19 mouse cellular contexts compared by ENCODE assay signal in genomic region chr11:107401839-107402590, GRCm38 (mm10).
DNase-seq lines count a peak whose midpoint lies in the region; ATAC-seq and TF ChIP-seq lines count a peak whose summit lies in the region.
"Had no signal": no experiment of that assay in that cellular context is flagged by ENCODE, and none has a peak within 500 bp of the region (broad histone marks: within the 10 kb centered on the region; RNA-seq: fewer than 3 reads in every experiment).

No protein-coding gene starts in this region.

- no peaks in the 10 kb centered on the region for H3K27me3 ChIP-seq in forebrain, postnatal 0 days (ENCODE audit: insufficient read depth, low read length)
- H3K27me3 ChIP-seq in forebrain, embryonic 11.5 days (ENCODE audit: control insufficient read depth, insufficient read depth, low read length), result no peaks in the 10 kb centered on the region
- H3K27me3 ChIP-seq in kidney, embryonic 15.5 days, result no peaks in the 10 kb centered on the region
- H3K27me3 ChIP-seq in kidney, embryonic 16.5 days (ENCODE audit: insufficient read depth, low read length), result no peaks in the 10 kb centered on the region
- H3K27me3 ChIP-seq in midbrain, postnatal 0 days (ENCODE audit: insufficient read depth, low read length), result no peaks in the 10 kb centered on the region
- no peaks in the 10 kb centered on the region for H3K27me3 ChIP-seq in midbrain, embryonic 11.5 days (ENCODE audit: control insufficient read depth, insufficient read depth, low read length)

- no peak for ATAC-seq in forebrain, postnatal 0 days
- no peak for ATAC-seq in forebrain, embryonic 11.5 days (replicated peaks; ENCODE audit: low FRiP score)
- ATAC-seq in kidney, embryonic 15.5 days (replicated peaks; ENCODE audit: low FRiP score), result no peak
- no peak for ATAC-seq in kidney, embryonic 16.5 days (ENCODE audit: low FRiP score, low TSS enrichment)
- no peak for ATAC-seq in midbrain, postnatal 0 days (ENCODE audit: low FRiP score)
- no peak for ATAC-seq in midbrain, embryonic 11.5 days (ENCODE audit: low FRiP score)

- TF ChIP-seq CTCF in forebrain, postnatal 0 days (IDR thresholded peaks at IDR 0.05; ENCODE audit: low read depth), result peak; percentile 26
- peak; percentile 46 for TF ChIP-seq CTCF in midbrain, postnatal 0 days (IDR thresholded peaks at IDR 0.05)

- H3K36me3 ChIP-seq in forebrain, postnatal 0 days (ENCODE audit: insufficient read depth), result no peaks in the 10 kb centered on the region
- H3K36me3 ChIP-seq in forebrain, embryonic 11.5 days (ENCODE audit: control insufficient read depth, insufficient read depth, low read length), result no peaks in the 10 kb centered on the region
- no peaks in the 10 kb centered on the region for H3K36me3 ChIP-seq in kidney, embryonic 15.5 days
- H3K36me3 ChIP-seq in kidney, embryonic 16.5 days (ENCODE audit: insufficient read depth, low read length), result no peaks in the 10 kb centered on the region
- no peaks in the 10 kb centered on the region for H3K36me3 ChIP-seq in midbrain, postnatal 0 days (ENCODE audit: insufficient read depth, low read length)
- no peaks in the 10 kb centered on the region for H3K36me3 ChIP-seq in midbrain, embryonic 11.5 days (ENCODE audit: control insufficient read depth, insufficient read depth, low read length)
- H3K36me3 ChIP-seq: forebrain, embryonic 10.5 days; hindbrain, embryonic 10.5 days; midbrain, embryonic 10.5 days had no signal

- 96% methylated on average over 5 of the region's 5 CpGs for WGBS in forebrain, postnatal 0 days
- WGBS in forebrain, embryonic 11.5 days, result 96% methylated on average over 5 of the region's 5 CpGs
- 92% methylated on average over 5 of the region's 5 CpGs for WGBS in kidney, embryonic 15.5 days
- WGBS in kidney, embryonic 16.5 days, result 89% methylated on average over 5 of the region's 5 CpGs
- 95% methylated on average over 5 of the region's 5 CpGs for WGBS in midbrain, postnatal 0 days
- 95% methylated on average over 5 of the region's 5 CpGs for WGBS in midbrain, embryonic 11.5 days

- no peak for DNase-seq in forebrain, postnatal 0 days
- no peak for DNase-seq in forebrain, embryonic 11.5 days (ENCODE audit: low spot score)
- no peak for DNase-seq in midbrain, postnatal 0 days (ENCODE audit: low spot score)
- DNase-seq in midbrain, embryonic 11.5 days (ENCODE audit: low spot score, missing footprints), result no peak
- no peak for DNase-seq in embryo, embryonic 9.5 days (ENCODE audit: extremely low spot score)
- DNase-seq in layer of hippocampus, adult 9-10 months (ENCODE audit: low spot score), result no peak
- DNase-seq: adrenal gland, postnatal 25 days; cerebellum, adult 11 months; cerebellum, postnatal 14 days; heart, adult 18-20 months; lung, adult 18-20 months; lung, postnatal 36 days; retina, postnatal 1 day; right cerebral cortex, postnatal 4 days had no signal

- no peak overlapping the region for H3K9ac ChIP-seq in forebrain, postnatal 0 days
- no peak overlapping the region for H3K9ac ChIP-seq in forebrain, embryonic 11.5 days (ENCODE audit: low read length)
- no peak overlapping the region for H3K9ac ChIP-seq in kidney, embryonic 15.5 days
- H3K9ac ChIP-seq in kidney, embryonic 16.5 days (replicated peaks; ENCODE audit: low read length), result no peak overlapping the region
- no peak overlapping the region for H3K9ac ChIP-seq in midbrain, postnatal 0 days (replicated peaks; ENCODE audit: low read length, poor library complexity, severe bottlenecking)
- H3K9ac ChIP-seq in midbrain, embryonic 11.5 days (ENCODE audit: low read length), result no peak overlapping the region

- H3K9me3 ChIP-seq in forebrain, postnatal 0 days (ENCODE audit: low read length), result no peaks in the 10 kb centered on the region
- no peaks in the 10 kb centered on the region; the same call in 1 of the 2 replicates for H3K9me3 ChIP-seq in forebrain, embryonic 11.5 days (ENCODE audit: control insufficient read depth, low read length)
- H3K9me3 ChIP-seq in kidney, embryonic 15.5 days (replicated peaks), result no peaks in the 10 kb centered on the region
- no peaks in the 10 kb centered on the region for H3K9me3 ChIP-seq in kidney, embryonic 16.5 days (ENCODE audit: low read length)
- H3K9me3 ChIP-seq in midbrain, postnatal 0 days (ENCODE audit: low read length), result no peaks in the 10 kb centered on the region
- no peaks in the 10 kb centered on the region for H3K9me3 ChIP-seq in midbrain, embryonic 11.5 days (ENCODE audit: control insufficient read depth, low read length)
- H3K9me3 ChIP-seq: hindbrain, embryonic 10.5 days; midbrain, embryonic 10.5 days had no signal

- H3K4me2 ChIP-seq in forebrain, postnatal 0 days (ENCODE audit: low read depth), result no peak overlapping the region
- no peak overlapping the region for H3K4me2 ChIP-seq in forebrain, embryonic 11.5 days (ENCODE audit: low read depth, low read length, severe bottlenecking)
- H3K4me2 ChIP-seq in kidney, embryonic 15.5 days, result no peak overlapping the region
- H3K4me2 ChIP-seq in kidney, embryonic 16.5 days (replicated peaks; ENCODE audit: low read depth, low read length), result no peak overlapping the region
- H3K4me2 ChIP-seq in midbrain, postnatal 0 days (ENCODE audit: low read depth, low read length, poor library complexity, severe bottlenecking), result no peak overlapping the region
- no peak overlapping the region for H3K4me2 ChIP-seq in midbrain, embryonic 11.5 days

- no peak overlapping the region for H3K27ac ChIP-seq in forebrain, postnatal 0 days (ENCODE audit: low read depth, low read length)
- H3K27ac ChIP-seq in forebrain, embryonic 11.5 days (ENCODE audit: low read depth, low read length), result no peak overlapping the region
- peak overlapping the region; percentile 42; the same call in 1 of the 2 replicates for H3K27ac ChIP-seq in kidney, embryonic 15.5 days
- no peak overlapping the region for H3K27ac ChIP-seq in kidney, embryonic 16.5 days (ENCODE audit: low read length)
- no peak overlapping the region for H3K27ac ChIP-seq in midbrain, postnatal 0 days (ENCODE audit: low read depth, low read length)
- no peak overlapping the region for H3K27ac ChIP-seq in midbrain, embryonic 11.5 days (ENCODE audit: low read depth, low read length)
- H3K27ac ChIP-seq: forebrain, embryonic 10.5 days; hindbrain, embryonic 10.5 days; midbrain, embryonic 10.5 days had no signal

- H3K4me3 ChIP-seq in forebrain, postnatal 0 days (ENCODE audit: low read depth, low read length), result no peak overlapping the region
- H3K4me3 ChIP-seq in forebrain, embryonic 11.5 days (ENCODE audit: low read depth, low read length), result no peak overlapping the region
- H3K4me3 ChIP-seq in kidney, embryonic 15.5 days (replicated peaks), result no peak overlapping the region
- no peak overlapping the region for H3K4me3 ChIP-seq in kidney, embryonic 16.5 days (ENCODE audit: low read length)
- H3K4me3 ChIP-seq in midbrain, postnatal 0 days (ENCODE audit: low read depth, low read length), result no peak overlapping the region
- H3K4me3 ChIP-seq in midbrain, embryonic 11.5 days (ENCODE audit: low read depth, low read length), result no peak overlapping the region
- H3K4me3 ChIP-seq: forebrain, embryonic 10.5 days; hindbrain, embryonic 10.5 days; midbrain, embryonic 10.5 days had no signal

- no peaks in the 10 kb centered on the region for H3K4me1 ChIP-seq in forebrain, postnatal 0 days (ENCODE audit: insufficient read depth)
- H3K4me1 ChIP-seq in forebrain, embryonic 11.5 days (replicated peaks; ENCODE audit: control insufficient read depth, insufficient read depth, low read length), result no peaks in the 10 kb centered on the region
- H3K4me1 ChIP-seq in kidney, embryonic 15.5 days, result peaks cover 34% of the 10 kb centered on the region
- H3K4me1 ChIP-seq in kidney, embryonic 16.5 days (ENCODE audit: insufficient read depth, low read length), result peaks cover 11% of the 10 kb centered on the region
- H3K4me1 ChIP-seq in midbrain, postnatal 0 days (ENCODE audit: insufficient read depth, low read length), result no peaks in the 10 kb centered on the region
- no peaks in the 10 kb centered on the region for H3K4me1 ChIP-seq in midbrain, embryonic 11.5 days (ENCODE audit: control insufficient read depth, insufficient read depth, low read length)
